Comparison of ENCODE assay signal across 25 mouse cellular contexts in genomic region chr1:58275879-58276278, GRCm38 (mm10). TPM values are rescaled to one million over a fixed set of nuclear protein-coding genes. Genes with fewer than 3 reads are reported as not detected.
A peak's percentile ranks its signal among the peaks of the same experiment; 100 is the strongest.
DNase-seq lines count a peak whose midpoint lies in the region; ATAC-seq and TF ChIP-seq lines count a peak whose summit lies in the region.
"Had no signal": no experiment of that assay in that cellular context is flagged by ENCODE, and none has a peak within 500 bp of the region (broad histone marks: within the 10 kb centered on the region; RNA-seq: fewer than 3 reads in every experiment).

No protein-coding gene starts in this region.

- H3K9ac ChIP-seq in forebrain, embryonic 11.5 days (ENCODE audit: low read length), result no peak overlapping the region
- no peak overlapping the region for H3K9ac ChIP-seq in forebrain, embryonic 13.5 days
- no peak overlapping the region for H3K9ac ChIP-seq in kidney, embryonic 16.5 days (replicated peaks; ENCODE audit: low read length)
- H3K9ac ChIP-seq: liver, embryonic 12.5 days; lung, embryonic 15.5 days had no signal

- H3K27ac ChIP-seq in forebrain, embryonic 11.5 days (ENCODE audit: low read depth, low read length), result no peak overlapping the region
- no peak overlapping the region for H3K27ac ChIP-seq in forebrain, embryonic 13.5 days
- H3K27ac ChIP-seq in kidney, embryonic 16.5 days (ENCODE audit: low read length), result no peak overlapping the region
- H3K27ac ChIP-seq in left cerebral cortex, adult 2 months, result no peak overlapping the region
- H3K27ac ChIP-seq: forebrain, embryonic 10.5 days; liver, embryonic 12.5 days; lung, embryonic 15.5 days had no signal

- WGBS in forebrain, embryonic 11.5 days, result 31% methylated on average over 9 of the region's 9 CpGs
- WGBS in forebrain, embryonic 13.5 days, result 24% methylated on average over 9 of the region's 9 CpGs
- WGBS in kidney, embryonic 16.5 days, result 32% methylated on average over 9 of the region's 9 CpGs

- peak; percentile 54 for DNase-seq in forebrain, embryonic 11.5 days (ENCODE audit: low spot score)
- DNase-seq in kidney, postnatal 14 days, result no peak
- peak; percentile 30 for DNase-seq in embryo, embryonic 11 days
- no peak for DNase-seq in adrenal gland, adult (ENCODE audit: inconsistent age in 2 of 2, low spot score in 1 of 2)
- no peak for DNase-seq in left cerebral cortex, adult 2 months (ENCODE audit: extremely low spot score in 1 of 2, low spot score in 2 of 2)
- DNase-seq: adrenal gland, postnatal 36 days; cerebellum, adult 2 months; gastrocnemius, postnatal 36 days; left cerebral cortex, postnatal 4 days; midbrain, embryonic 14.5 days; spleen, adult 18-20 months; thymus, adult 18-20 months had no signal

- no peak for TF ChIP-seq CTCF in left cerebral cortex, adult 2 months (IDR thresholded peaks at IDR 0.05)

- no peaks in the 10 kb centered on the region for H3K36me3 ChIP-seq in forebrain, embryonic 11.5 days (ENCODE audit: control insufficient read depth, insufficient read depth, low read length)
- H3K36me3 ChIP-seq in forebrain, embryonic 13.5 days (ENCODE audit: poor library complexity, severe bottlenecking), result no peaks in the 10 kb centered on the region
- no peaks in the 10 kb centered on the region for H3K36me3 ChIP-seq in kidney, embryonic 16.5 days (ENCODE audit: insufficient read depth, low read length)
- H3K36me3 ChIP-seq: forebrain, embryonic 10.5 days; liver, embryonic 12.5 days; lung, embryonic 15.5 days had no signal

- H3K4me3 ChIP-seq in forebrain, embryonic 11.5 days (ENCODE audit: low read depth, low read length), result no peak overlapping the region
- H3K4me3 ChIP-seq in forebrain, embryonic 13.5 days, result no peak overlapping the region
- H3K4me3 ChIP-seq in kidney, embryonic 16.5 days (ENCODE audit: low read length), result no peak overlapping the region
- H3K4me3 ChIP-seq in left cerebral cortex, adult 2 months, result no peak overlapping the region
- H3K4me3 ChIP-seq: forebrain, embryonic 10.5 days; liver, embryonic 12.5 days; lung, embryonic 15.5 days had no signal

- intact Hi-C loops in left cerebral cortex, adult 2 months (cut with DNase I), result no loop called here

- no peaks in the 10 kb centered on the region for H3K9me3 ChIP-seq in forebrain, embryonic 11.5 days (ENCODE audit: control insufficient read depth, low read length)
- no peaks in the 10 kb centered on the region for H3K9me3 ChIP-seq in forebrain, embryonic 13.5 days (replicated peaks)
- H3K9me3 ChIP-seq in kidney, embryonic 16.5 days (ENCODE audit: low read length), result no peaks in the 10 kb centered on the region
- H3K9me3 ChIP-seq: forebrain, embryonic 10.5 days; liver, embryonic 12.5 days; lung, embryonic 15.5 days had no signal

- ATAC-seq in forebrain, embryonic 11.5 days (replicated peaks; ENCODE audit: low FRiP score), result peak; percentile 24; the same call in 1 of the 2 replicates
- ATAC-seq in forebrain, embryonic 13.5 days, result no peak
- peak; percentile 52 for ATAC-seq in kidney, embryonic 16.5 days (ENCODE audit: low FRiP score, low TSS enrichment)
- 0 out of 2 replicates have a peak, but pooled peaks have one; percentile 40 for ATAC-seq in granulocyte monocyte progenitor cell, adult 5-6 weeks (replicated peaks; ENCODE audit: poor library complexity, severe bottlenecking)
- ATAC-seq: activated CD4-positive, CD25-positive, alpha-beta regulatory T cell, adult 4 months; CD4-positive, CD25-positive, alpha-beta regulatory T cell, adult 4 months; hindbrain, embryonic 16.5 days; intestine, postnatal 0 days; liver, embryonic 12.5 days had no signal

- no peak overlapping the region for H3K4me2 ChIP-seq in forebrain, embryonic 11.5 days (ENCODE audit: low read depth, low read length, severe bottlenecking)
- no peak overlapping the region for H3K4me2 ChIP-seq in forebrain, embryonic 13.5 days
- H3K4me2 ChIP-seq in kidney, embryonic 16.5 days (replicated peaks; ENCODE audit: low read depth, low read length), result no peak overlapping the region
- H3K4me2 ChIP-seq: liver, embryonic 12.5 days; lung, embryonic 15.5 days had no signal

- no peaks in the 10 kb centered on the region for H3K27me3 ChIP-seq in forebrain, embryonic 11.5 days (ENCODE audit: control insufficient read depth, insufficient read depth, low read length)
- H3K27me3 ChIP-seq in forebrain, embryonic 13.5 days, result no peaks in the 10 kb centered on the region
- no peaks in the 10 kb centered on the region for H3K27me3 ChIP-seq in kidney, embryonic 16.5 days (ENCODE audit: insufficient read depth, low read length)
- H3K27me3 ChIP-seq: liver, embryonic 12.5 days; lung, embryonic 15.5 days had no signal

- no peaks in the 10 kb centered on the region for H3K4me1 ChIP-seq in forebrain, embryonic 11.5 days (replicated peaks; ENCODE audit: control insufficient read depth, insufficient read depth, low read length)
- no peaks in the 10 kb centered on the region; the same call in 1 of the 2 replicates for H3K4me1 ChIP-seq in forebrain, embryonic 13.5 days
- 0 out of 2 replicates have a peak, but pooled peaks cover 4% of the 10 kb centered on the region for H3K4me1 ChIP-seq in kidney, embryonic 16.5 days (ENCODE audit: insufficient read depth, low read length)
- H3K4me1 ChIP-seq: liver, embryonic 12.5 days; lung, embryonic 15.5 days had no signal

RNA-seq across cellular contexts. Expression of gene Aox2, which starts 2.2 kb away (rescaled TPM):
- polyA plus RNA-seq in forebrain, embryonic 11.5 days (2014; fragmentation: Nextera tagmentation; extraction: Ambion mirVana), result 0.05 TPM in 1 of 2 replicates, not detected in the other
- 0.06 TPM in 1 of 2 replicates, not detected in the other for polyA plus RNA-seq in forebrain, embryonic 13.5 days (2015; fragmentation: Nextera tagmentation; extraction: Ambion mirVana)
- polyA plus RNA-seq in kidney, embryonic 16.5 days (2015; fragmentation: Nextera tagmentation; extraction: Ambion mirVana), result 0.05 and 0.09 TPM in 2 replicates
- total RNA-seq in granulocyte monocyte progenitor cell, adult 5-6 weeks (2014; fragmentation: Nextera tagmentation), result 0.28 TPM in 1 of 2 replicates, not detected in the other
- total RNA-seq in granulocyte monocyte progenitor cell, adult 5-6 weeks (2017), result 0.30 TPM in 1 of 2 replicates, not detected in the other
- total RNA-seq in left cerebral cortex, adult 2 months (2021), result under 1 TPM in 1 of 2 experiments, not detected in 1; 0.05 TPM
- total RNA-seq: layer of hippocampus, postnatal 25 days; left cerebral cortex, postnatal 4 days; neutrophil, adult 5-6 weeks had no signal
- polyA plus RNA-seq: heart, postnatal 0 days; liver, embryonic 12.5 days had no signal

Comparison
In these comparisons a context has a peak if more than half of its experiments do, and no peak if none do; other contexts are left out.
1. DNase-seq: peak in forebrain, embryonic 11.5 days (single experiment) and embryo, embryonic 11 days (single experiment); none in kidney, postnatal 14 days (single experiment), adrenal gland, adult (0 of 2) and left cerebral cortex, adult 2 months (0 of 2).